Mouse (Mus musculus) lung, embryonic 16.5 days (tissue): Measurements from ENCODE around the gene Tspan17. TPM values are rescaled to one million over a fixed set of nuclear protein-coding genes. Genes with fewer than 3 reads are reported as not detected.

Experiments used
- ATAC-seq: fragments of 200-750 bp; cut with Nextera tagmentation; 2 replicates; pipeline ENCODE4 v1.8.0; 2017; ENCODE audit warnings: low read depth, mild to moderate bottlenecking, moderate library complexity
- H3K27ac ChIP-seq: fragments of 300-500 bp; sonication (generic); 2 replicates; pipeline ENCODE4 v1.5.1; 2014; ENCODE audit warnings: mild to moderate bottlenecking, control low read depth, low read length
- H3K27me3 ChIP-seq: fragments of 300-500 bp; sonication (generic); 2 replicates; pipeline ENCODE4 v1.6.1; 2014; ENCODE audit warnings: low read depth, low read length, mixed read lengths; ENCODE audit not compliant: control insufficient read depth, insufficient read depth
- H3K36me3 ChIP-seq: fragments of 300-500 bp; sonication (generic); 2 replicates; pipeline ENCODE4 v1.6.1; 2014; ENCODE audit warnings: low read length; ENCODE audit not compliant: control insufficient read depth, insufficient read depth
- H3K4me1 ChIP-seq: fragments of 300-500 bp; sonication (generic); replicated peaks from 2 replicates; pipeline ENCODE4 v1.6.1; 2014; ENCODE audit warnings: low read length, mixed read lengths; ENCODE audit not compliant: control insufficient read depth, insufficient read depth
- H3K4me2 ChIP-seq: fragments of 300-500 bp; sonication (generic); 2 replicates; pipeline ENCODE4 v1.6.1; 2014; ENCODE audit warnings: low read depth, low read length, control low read depth
- H3K4me3 ChIP-seq: fragments of 300-500 bp; sonication (generic); 2 replicates; pipeline ENCODE4 v1.5.1; 2014; ENCODE audit warnings: mild to moderate bottlenecking, low read length, control low read depth
- H3K9ac ChIP-seq: fragments of 300-500 bp; sonication (generic); 2 replicates; pipeline ENCODE4 v1.6.1; 2014; ENCODE audit warnings: low read length, control low read depth
- H3K9me3 ChIP-seq: fragments of 300-500 bp; sonication (generic); 2 replicates; pipeline ENCODE4 v1.6.1; 2016; ENCODE audit warnings: low read length; ENCODE audit not compliant: control insufficient read depth
- WGBS: fragments of 180-500 bp; shearing (Covaris S2); extraction: QIAGEN DNeasy Blood & Tissue Kit; methylation state at CpG from one replicate; pipeline ENCODE4 v1.1.7; 2014; 5-methylcytosine and 5-hydroxymethylcytosine counted together
- polyA plus RNA-seq: library from polyadenylated mRNA; unstranded; fragments of >200 nt; fragmentation: Nextera tagmentation; extraction: Ambion mirVana; gene quantifications from 2 replicates; pipeline ENCODE4 v1.2.1, GENCODE M21; 2015

Tspan17 gene
- polyA plus RNA-seq, 1 experiment from 2014 or later: 21.0 TPM

DNA sequence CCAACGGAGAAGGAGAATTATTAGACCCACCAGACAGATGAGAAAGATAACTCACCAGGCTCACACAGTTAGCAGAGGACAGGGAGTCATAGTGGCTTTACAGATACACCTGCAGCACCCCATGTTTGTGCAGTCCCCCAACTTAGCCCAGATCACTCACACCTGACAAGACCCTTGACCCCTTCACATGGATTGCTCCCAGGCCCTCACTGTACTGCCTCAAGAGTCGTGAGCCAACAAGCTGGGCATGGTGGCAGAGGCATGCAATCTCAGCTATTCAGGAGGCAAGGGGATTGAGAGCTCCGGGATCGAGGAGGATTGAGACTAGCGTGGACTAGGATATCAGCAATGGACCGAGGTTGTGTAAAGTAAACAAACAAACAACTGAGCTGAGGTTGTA lies 35.4 kb upstream of the Tspan17 start:
- Histone ChIP-seq H3K36me3 (no peaks in the 10 kb centered on the region), H3K4me1 (peaks cover 18% of the 10 kb centered on the region), H3K27ac (no peak overlapping the region), H3K9ac (no peak overlapping the region), H3K9me3 (no peaks in the 10 kb centered on the region), H3K27me3 (peaks cover 19% of the 10 kb centered on the region), H3K4me3 (no peak overlapping the region), H3K4me2 (no peak overlapping the region)
- 58% methylated on average over 6 of the region's 6 CpGs for WGBS
- ATAC-seq: no peak

DNA sequence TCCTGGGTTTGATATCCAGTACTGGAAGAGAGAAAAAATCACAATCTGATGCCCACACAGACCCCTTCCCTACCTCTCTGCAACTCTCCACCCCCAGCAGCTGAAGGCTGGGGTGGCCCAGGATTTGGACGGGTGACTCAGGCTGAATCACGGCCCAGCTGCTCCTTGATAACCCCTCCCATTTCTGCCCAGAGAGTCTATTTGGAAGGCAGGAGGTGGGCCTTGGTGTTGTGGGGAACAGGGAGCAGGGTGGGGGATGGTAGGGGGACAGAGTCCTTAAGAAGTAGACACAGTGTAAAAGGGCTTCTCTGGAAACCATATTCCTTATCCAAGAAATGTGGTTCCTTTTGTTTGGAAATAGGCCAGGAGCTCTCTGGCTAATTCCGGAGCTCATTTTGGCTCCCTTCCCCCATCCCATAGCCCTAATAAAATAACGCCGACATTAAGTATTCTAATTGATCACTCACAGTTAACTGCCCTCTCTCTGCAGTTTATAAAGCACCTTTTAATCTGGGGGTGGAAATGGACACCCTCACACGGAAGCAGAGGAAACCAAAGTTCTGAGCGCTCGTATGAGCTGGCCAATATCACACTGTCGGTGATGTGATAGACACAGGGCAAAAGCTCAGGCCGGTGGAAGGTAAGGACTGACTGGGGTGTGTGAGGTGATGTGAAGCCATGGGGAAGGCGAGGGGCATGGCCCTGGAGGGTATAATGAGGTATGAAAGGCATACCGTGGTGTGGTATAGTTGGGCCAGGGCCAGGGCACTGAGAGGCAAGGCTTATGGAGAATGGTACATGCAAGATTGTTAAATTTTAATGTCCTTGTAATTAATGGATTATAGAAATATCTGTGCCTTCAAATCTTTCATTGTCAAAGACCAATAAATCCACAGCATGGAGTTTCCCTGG lies 34.8 kb upstream of the Tspan17 start:
- H3K36me3 ChIP-seq: no peaks in the 10 kb centered on the region
- no peak overlapping the region for H3K4me2 ChIP-seq
- peaks cover 20% of the 10 kb centered on the region for H3K27me3 ChIP-seq
- peaks cover 16% of the 10 kb centered on the region for H3K4me1 ChIP-seq
- no peak overlapping the region for H3K4me3 ChIP-seq
- no peak for ATAC-seq
- no peaks in the 10 kb centered on the region for H3K9me3 ChIP-seq
- no peak overlapping the region for H3K9ac ChIP-seq
- WGBS: 34% methylated on average over 12 of the region's 12 CpGs
- H3K27ac ChIP-seq: no peak overlapping the region

DNA sequence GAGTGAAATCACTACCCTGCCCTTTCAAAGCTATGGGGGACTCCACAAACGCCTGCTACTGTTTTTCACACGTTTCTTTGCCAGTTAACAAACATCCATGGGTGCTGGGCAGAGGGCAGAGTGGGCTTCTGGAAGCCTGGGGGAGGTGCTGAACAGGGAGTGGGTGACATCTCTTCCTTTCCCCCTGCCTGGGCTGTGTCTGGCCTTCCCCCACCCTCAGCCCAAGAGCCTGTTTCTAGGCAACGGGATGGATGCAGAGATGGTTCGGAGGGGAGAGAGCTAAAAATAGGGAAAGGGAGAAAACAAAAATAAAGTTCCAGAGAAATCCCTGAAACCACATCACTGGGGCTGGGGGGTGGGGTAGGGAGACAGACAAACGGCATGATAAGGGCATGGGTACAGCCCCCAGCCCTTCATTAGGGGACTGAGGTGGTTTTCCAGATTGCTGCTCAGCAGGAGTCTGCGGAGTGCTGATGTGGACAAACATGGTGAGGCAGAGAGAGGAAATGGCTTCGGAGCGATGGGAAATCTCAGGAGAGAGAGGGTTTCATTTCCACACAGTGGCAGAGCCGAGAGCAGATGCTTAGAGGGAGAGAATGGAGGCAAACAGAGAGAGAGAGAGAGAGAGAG lies 33.9 kb upstream of the Tspan17 start:
- Histone ChIP-seq H3K36me3 (no peaks in the 10 kb centered on the region), H3K4me1 (peaks cover 11% of the 10 kb centered on the region), H3K4me2 (no peak overlapping the region), H3K9me3 (no peaks in the 10 kb centered on the region), H3K27ac (no peak overlapping the region), H3K9ac (no peak overlapping the region), H3K4me3 (no peak overlapping the region), H3K27me3 (peaks cover 16% of the 10 kb centered on the region)
- 19% methylated on average over 9 of the region's 9 CpGs for WGBS
- no peak for ATAC-seq

DNA sequence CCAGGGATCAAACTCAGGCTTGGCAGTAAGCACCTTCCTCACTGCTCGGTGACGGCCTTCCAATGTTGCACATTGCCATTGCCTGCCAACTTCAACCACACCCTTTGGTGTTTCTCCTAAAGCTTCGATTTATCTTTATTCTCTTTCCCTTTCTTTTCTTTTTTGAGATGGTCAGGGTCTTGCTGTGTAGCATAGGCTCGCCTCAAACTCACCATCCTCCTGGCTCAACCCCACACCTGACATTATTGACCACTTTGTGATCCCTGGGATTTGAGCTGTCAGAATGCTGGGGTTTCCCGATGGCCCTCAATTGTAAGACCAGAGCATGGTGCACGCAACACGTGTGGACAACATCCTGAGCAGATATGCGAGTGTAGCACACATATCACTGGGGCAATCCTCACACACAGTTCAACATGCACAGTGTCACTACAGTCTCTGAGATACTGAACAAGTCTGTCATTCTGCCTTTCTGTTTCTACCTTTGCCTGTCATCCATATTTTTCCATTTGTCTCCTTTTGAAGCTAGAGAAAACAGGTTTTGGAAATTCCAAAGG lies 32.9 kb upstream of the Tspan17 start:
- H3K4me2 ChIP-seq: no peak overlapping the region
- peaks cover 13% of the 10 kb centered on the region for H3K27me3 ChIP-seq
- H3K4me1 ChIP-seq: peaks cover 11% of the 10 kb centered on the region
- H3K9ac ChIP-seq: no peak overlapping the region
- H3K36me3 ChIP-seq: no peaks in the 10 kb centered on the region
- H3K4me3 ChIP-seq: no peak overlapping the region
- ATAC-seq: no peak
- H3K9me3 ChIP-seq: no peaks in the 10 kb centered on the region
- 75% methylated on average over 8 of the region's 8 CpGs for WGBS
- no peak overlapping the region for H3K27ac ChIP-seq

DNA sequence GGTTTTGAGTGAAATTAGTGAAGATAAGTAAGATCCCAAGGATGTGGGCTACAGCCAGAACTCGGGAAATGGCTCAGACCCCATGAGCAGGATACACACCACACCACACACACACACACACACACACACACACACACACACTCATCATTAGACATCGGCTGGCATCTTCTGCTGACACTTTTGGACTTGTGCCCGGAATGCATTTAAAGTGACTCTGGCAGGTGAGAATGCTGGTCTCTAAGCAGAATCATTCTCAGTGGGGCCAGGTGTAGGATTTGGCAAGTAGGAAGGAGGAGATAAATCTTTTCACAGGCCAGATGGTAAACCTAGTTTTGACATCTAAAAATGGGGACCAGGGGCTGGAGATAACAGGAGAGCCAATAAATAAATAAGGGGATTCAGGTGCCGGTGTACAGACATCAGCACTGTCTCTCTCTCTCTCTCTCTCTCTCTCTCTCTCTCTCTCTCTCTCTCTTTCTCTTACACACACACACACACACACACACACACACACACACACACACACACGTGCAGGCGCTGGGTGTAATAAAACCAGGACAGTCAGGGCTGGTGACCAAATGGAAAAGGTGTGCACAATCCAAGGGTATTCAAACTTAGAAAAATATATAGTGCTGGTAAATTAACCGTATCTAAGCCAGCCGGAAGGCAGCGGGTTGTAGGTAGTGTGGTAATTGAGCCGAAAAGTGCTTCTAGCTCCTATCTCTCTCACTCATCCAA lies 31.9 kb upstream of the Tspan17 start:
- no peak overlapping the region for H3K9ac ChIP-seq
- H3K36me3 ChIP-seq: no peaks in the 10 kb centered on the region
- H3K27me3 ChIP-seq: peaks cover 13% of the 10 kb centered on the region
- no peak overlapping the region for H3K27ac ChIP-seq
- WGBS: 40% methylated on average over 10 of the region's 10 CpGs
- ATAC-seq: no peak
- peak overlapping the region; percentile 67 for H3K4me2 ChIP-seq
- H3K9me3 ChIP-seq: no peaks in the 10 kb centered on the region
- H3K4me1 ChIP-seq: peaks cover 11% of the 10 kb centered on the region
- no peak overlapping the region for H3K4me3 ChIP-seq

DNA sequence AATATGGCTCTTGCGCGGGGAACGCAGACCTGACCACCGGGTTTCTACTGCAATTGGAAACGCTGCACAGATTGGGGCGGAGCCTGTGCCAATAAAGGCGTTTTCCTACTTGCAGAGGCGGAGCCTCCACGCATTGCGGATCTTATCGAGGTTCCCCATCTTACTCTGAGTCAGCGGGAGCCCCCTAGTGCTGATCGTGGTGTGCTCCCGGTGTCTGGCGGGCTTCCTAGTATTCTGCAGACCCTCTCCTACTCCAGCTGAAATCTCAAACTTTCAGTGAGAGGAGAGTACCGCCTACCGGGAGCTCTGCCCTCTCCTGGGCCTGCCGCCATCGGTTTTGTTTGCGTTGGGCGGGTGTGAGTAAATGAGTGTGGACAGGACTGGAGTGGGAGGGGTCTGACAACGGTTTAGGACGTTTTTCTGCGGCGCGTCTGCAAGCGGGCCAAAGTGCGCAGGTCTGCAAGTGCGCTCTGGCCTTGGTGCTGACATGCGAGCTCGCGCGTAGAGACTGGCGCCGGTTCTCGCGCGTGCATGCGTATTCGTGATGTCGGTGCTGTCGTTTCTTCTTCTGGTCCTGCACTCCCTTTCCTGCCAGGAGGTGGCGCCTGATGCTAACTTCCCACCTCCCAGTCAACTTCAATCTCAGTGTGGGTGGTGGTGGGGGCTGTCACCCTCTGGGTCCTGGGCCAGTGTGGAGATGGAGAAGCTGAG lies 31.0 kb upstream of the Tspan17 start:
- no peak overlapping the region for H3K27ac ChIP-seq
- H3K4me2 ChIP-seq: peak overlapping the region; percentile 67
- H3K4me1 ChIP-seq: peaks cover 11% of the 10 kb centered on the region
- H3K27me3 ChIP-seq: peaks cover 15% of the 10 kb centered on the region
- WGBS: under 1% methylated on average over 43 of the region's 43 CpGs
- peak overlapping the region; percentile 46 for H3K4me3 ChIP-seq
- H3K9me3 ChIP-seq: no peaks in the 10 kb centered on the region
- no peaks in the 10 kb centered on the region for H3K36me3 ChIP-seq
- peak; percentile 94 for ATAC-seq
- H3K9ac ChIP-seq: no peak overlapping the region

DNA sequence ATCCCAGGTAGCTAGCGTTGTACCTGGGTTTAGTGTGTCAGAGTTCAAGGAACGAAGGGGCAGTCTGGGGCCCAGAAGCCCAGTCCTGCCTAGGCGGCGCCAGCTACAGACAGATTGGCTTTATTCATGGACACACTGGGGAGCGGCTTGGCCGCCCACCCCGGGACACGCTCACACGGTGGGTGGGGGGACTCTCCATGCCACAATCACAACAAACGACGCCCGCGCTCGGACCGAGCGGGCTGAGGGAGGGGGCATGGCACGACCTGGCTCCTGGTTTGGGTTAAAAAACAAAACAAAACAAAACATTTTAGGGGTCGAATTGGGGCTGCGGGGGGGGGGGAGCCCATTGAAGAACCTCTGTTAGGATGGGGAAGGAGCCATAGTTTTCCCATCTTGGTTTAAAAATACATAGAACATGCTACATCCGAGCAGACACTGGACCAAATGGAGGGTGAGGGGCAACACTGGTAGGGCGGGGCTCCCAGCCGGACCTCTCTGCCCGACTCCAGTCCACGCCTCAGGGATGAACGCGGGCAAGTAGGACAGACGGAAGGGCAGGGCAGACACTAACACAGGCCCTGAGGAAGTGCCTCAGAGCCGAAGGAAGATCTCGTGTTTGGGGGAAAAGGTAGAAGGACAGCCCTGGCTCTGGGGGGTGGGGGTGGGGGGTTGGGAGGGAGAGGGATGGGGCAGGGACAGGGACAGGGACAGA lies 30.3 kb upstream of the Tspan17 start:
- no peaks in the 10 kb centered on the region for H3K36me3 ChIP-seq
- H3K27me3 ChIP-seq: peaks cover 22% of the 10 kb centered on the region
- no peak for ATAC-seq
- H3K4me3 ChIP-seq: peak overlapping the region; percentile 46
- no peak overlapping the region for H3K9ac ChIP-seq
- H3K4me2 ChIP-seq: peak overlapping the region; percentile 67
- WGBS: 2% methylated on average over 29 of the region's 29 CpGs
- no peaks in the 10 kb centered on the region for H3K9me3 ChIP-seq
- H3K4me1 ChIP-seq: peaks cover 11% of the 10 kb centered on the region
- no peak overlapping the region for H3K27ac ChIP-seq

DNA sequence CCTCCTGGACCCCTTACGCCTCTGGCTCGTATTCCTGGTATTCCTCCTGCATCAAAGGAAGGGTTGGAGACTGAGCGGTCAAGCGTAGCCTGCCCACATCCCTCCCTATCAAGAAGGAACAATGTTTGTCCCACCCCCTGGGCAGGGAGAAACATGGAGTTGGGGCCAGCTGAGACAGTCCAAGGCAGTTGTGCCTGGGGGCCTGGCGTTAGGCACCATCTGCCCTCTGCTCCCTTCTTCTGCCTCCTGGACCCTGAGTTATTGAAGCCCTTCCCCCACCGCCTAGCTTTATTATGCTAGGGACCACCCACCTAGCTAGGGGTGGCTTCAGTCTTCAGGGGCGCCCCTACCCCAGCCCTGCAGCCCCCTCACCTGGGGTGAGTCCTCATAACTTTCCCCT lies 29.7 kb upstream of the Tspan17 start:
- Histone ChIP-seq H3K9ac (no peak overlapping the region), H3K4me1 (peaks cover 11% of the 10 kb centered on the region), H3K9me3 (no peaks in the 10 kb centered on the region), H3K27ac (no peak overlapping the region), H3K4me2 (no peak overlapping the region), H3K27me3 (peaks cover 28% of the 10 kb centered on the region), H3K4me3 (no peak overlapping the region), H3K36me3 (no peaks in the 10 kb centered on the region)
- no peak for ATAC-seq
- 20% methylated on average over 7 of the region's 7 CpGs for WGBS
